Mouse (Mus musculus): ENCODE results near the gene Nuak2. TPM values are rescaled to one million over a fixed set of nuclear protein-coding genes. Genes with fewer than 3 reads are reported as not detected.

Gene Nuak2
- total and polyA plus RNA-seq, 2 experiments from 2014 or later, result 7.0 to 9.9 TPM

- DNase-seq (ENCODE audit: low spot score) (peak; percentile 90), ATAC-seq (ENCODE audit: low FRiP score) (no peak)
- H3K27ac ChIP-seq (ENCODE audit: low read depth, low read length), result no peak overlapping the region
- no peak overlapping the region; the same call in 1 of the 2 replicates for H3K9ac ChIP-seq (replicated peaks; ENCODE audit: low read length, poor library complexity, severe bottlenecking)
- H3K4me1 ChIP-seq (ENCODE audit: insufficient read depth, low read length), result peaks cover 11% of the 10 kb centered on the region; the same call in 1 of the 2 replicates
- H3K9me3 ChIP-seq (ENCODE audit: low read length), result no peaks in the 10 kb centered on the region
- TF ChIP-seq CTCF (IDR thresholded peaks at IDR 0.05), result no peak
- no peak overlapping the region for H3K4me2 ChIP-seq (ENCODE audit: low read depth, low read length, poor library complexity, severe bottlenecking)
- no peak overlapping the region for H3K4me3 ChIP-seq (ENCODE audit: low read depth, low read length)
- 39% methylated on average over 9 of the region's 9 CpGs for WGBS
- no peaks in the 10 kb centered on the region for H3K27me3 ChIP-seq (ENCODE audit: insufficient read depth, low read length)
- peaks cover 4% of the 10 kb centered on the region for H3K36me3 ChIP-seq (ENCODE audit: insufficient read depth, low read length)
Observed at GRCm38 (mm10) chr1:132326777-132327176, 10.9 kb downstream of the Nuak2 start.

- H3K27ac ChIP-seq (ENCODE audit: low read depth, low read length), result no peak overlapping the region
Observed at GRCm38 (mm10) chr1:132327477-132327876, 11.6 kb downstream of the Nuak2 start.

GRCm38 (mm10) chr1:132328565-132328964, 12.6 kb downstream of the Nuak2 start:
- ATAC-seq (ENCODE audit: low FRiP score) (no peak), DNase-seq (ENCODE audit: low spot score) (no peak)
- Histone ChIP-seq H3K36me3 (ENCODE audit: insufficient read depth, low read length) (peaks cover 9% of the 10 kb centered on the region), H3K9ac (replicated peaks; ENCODE audit: low read length, poor library complexity, severe bottlenecking) (no peak overlapping the region), H3K4me3 (ENCODE audit: low read depth, low read length) (no peak overlapping the region), H3K4me1 (ENCODE audit: insufficient read depth, low read length) (no peaks in the 10 kb centered on the region), H3K27ac (ENCODE audit: low read depth, low read length) (no peak overlapping the region), H3K9me3 (ENCODE audit: low read length) (no peaks in the 10 kb centered on the region), H3K27me3 (ENCODE audit: insufficient read depth, low read length) (no peaks in the 10 kb centered on the region), H3K4me2 (ENCODE audit: low read depth, low read length, poor library complexity, severe bottlenecking) (no peak overlapping the region)
- no peak for TF ChIP-seq CTCF (IDR thresholded peaks at IDR 0.05)
- WGBS, result 95% methylated on average over 3 of the region's 3 CpGs

More at GRCm38 (mm10) chr1:132327477-132327876, 11.6 kb downstream of the Nuak2 start:
- no peaks in the 10 kb centered on the region for H3K9me3 ChIP-seq (ENCODE audit: low read length)
- peaks cover 9% of the 10 kb centered on the region for H3K36me3 ChIP-seq (ENCODE audit: insufficient read depth, low read length)
- H3K4me3 ChIP-seq (ENCODE audit: low read depth, low read length), result no peak overlapping the region
- no peak for TF ChIP-seq CTCF (IDR thresholded peaks at IDR 0.05)
- WGBS, result 75% methylated on average over 17 of the region's 17 CpGs
- DNase-seq (ENCODE audit: low spot score) (no peak), ATAC-seq (ENCODE audit: low FRiP score) (no peak)
- H3K4me2 ChIP-seq (ENCODE audit: low read depth, low read length, poor library complexity, severe bottlenecking), result no peak overlapping the region
- H3K27me3 ChIP-seq (ENCODE audit: insufficient read depth, low read length), result no peaks in the 10 kb centered on the region
- no peak overlapping the region for H3K9ac ChIP-seq (replicated peaks; ENCODE audit: low read length, poor library complexity, severe bottlenecking)
- peaks cover 7% of the 10 kb centered on the region; the same call in 1 of the 2 replicates for H3K4me1 ChIP-seq (ENCODE audit: insufficient read depth, low read length)

- ATAC-seq (ENCODE audit: low FRiP score) (no peak), DNase-seq (ENCODE audit: low spot score) (no peak)
- no peaks in the 10 kb centered on the region for H3K27me3 ChIP-seq (ENCODE audit: insufficient read depth, low read length)
- peaks cover 9% of the 10 kb centered on the region for H3K36me3 ChIP-seq (ENCODE audit: insufficient read depth, low read length)
- 77% methylated on average over 7 of the region's 7 CpGs for WGBS
- H3K9ac ChIP-seq (replicated peaks; ENCODE audit: low read length, poor library complexity, severe bottlenecking), result no peak overlapping the region
- no peak for TF ChIP-seq CTCF (IDR thresholded peaks at IDR 0.05)
- no peaks in the 10 kb centered on the region for H3K9me3 ChIP-seq (ENCODE audit: low read length)
- no peak overlapping the region for H3K27ac ChIP-seq (ENCODE audit: low read depth, low read length)
- no peaks in the 10 kb centered on the region for H3K4me1 ChIP-seq (ENCODE audit: insufficient read depth, low read length)
- H3K4me2 ChIP-seq (ENCODE audit: low read depth, low read length, poor library complexity, severe bottlenecking), result no peak overlapping the region
- H3K4me3 ChIP-seq (ENCODE audit: low read depth, low read length), result no peak overlapping the region
Observed at GRCm38 (mm10) chr1:132329656-132330055, 13.7 kb downstream of the Nuak2 start.

GRCm38 (mm10) chr1:132330397-132330796, 14.5 kb downstream of the Nuak2 start:
- DNase-seq (ENCODE audit: low spot score), result peak; percentile 12
- Histone ChIP-seq H3K4me3 (ENCODE audit: low read depth, low read length) (no peak overlapping the region), H3K9me3 (ENCODE audit: low read length) (no peaks in the 10 kb centered on the region), H3K9ac (replicated peaks; ENCODE audit: low read length, poor library complexity, severe bottlenecking) (no peak overlapping the region), H3K27ac (ENCODE audit: low read depth, low read length) (no peak overlapping the region), H3K4me1 (ENCODE audit: insufficient read depth, low read length) (peaks cover 2% of the 10 kb centered on the region; the same call in 1 of the 2 replicates), H3K27me3 (ENCODE audit: insufficient read depth, low read length) (no peaks in the 10 kb centered on the region), H3K4me2 (ENCODE audit: low read depth, low read length, poor library complexity, severe bottlenecking) (no peak overlapping the region), H3K36me3 (ENCODE audit: insufficient read depth, low read length) (peaks cover 9% of the 10 kb centered on the region)
- 49% methylated on average over 15 of the region's 15 CpGs for WGBS
- no peak for TF ChIP-seq CTCF (IDR thresholded peaks at IDR 0.05)
- ATAC-seq (ENCODE audit: low FRiP score), result no peak

GRCm38 (mm10) chr1:132331283-132331682, 15.4 kb downstream of the Nuak2 start:
- peaks cover 5% of the 10 kb centered on the region; the same call in 1 of the 2 replicates for H3K4me1 ChIP-seq (ENCODE audit: insufficient read depth, low read length)
- peak; percentile 21; the same call in 1 of the 2 replicates for TF ChIP-seq CTCF (IDR thresholded peaks at IDR 0.05)
- peaks cover 9% of the 10 kb centered on the region for H3K36me3 ChIP-seq (ENCODE audit: insufficient read depth, low read length)
- no peak overlapping the region for H3K9ac ChIP-seq (replicated peaks; ENCODE audit: low read length, poor library complexity, severe bottlenecking)
- no peak overlapping the region for H3K4me2 ChIP-seq (ENCODE audit: low read depth, low read length, poor library complexity, severe bottlenecking)
- H3K4me3 ChIP-seq (ENCODE audit: low read depth, low read length), result no peak overlapping the region
- H3K27me3 ChIP-seq (ENCODE audit: insufficient read depth, low read length), result no peaks in the 10 kb centered on the region
- H3K9me3 ChIP-seq (ENCODE audit: low read length), result no peaks in the 10 kb centered on the region
- DNase-seq (ENCODE audit: low spot score) (no peak), ATAC-seq (ENCODE audit: low FRiP score) (no peak)
- no peak overlapping the region for H3K27ac ChIP-seq (ENCODE audit: low read depth, low read length)
- WGBS, result 80% methylated on average over 17 of the region's 17 CpGs

Data from midbrain, postnatal 0 days (tissue).